Mouse (Mus musculus) heart, postnatal 36 days (tissue): ENCODE results near the gene Mtrf1. TPM values are rescaled to one million over a fixed set of nuclear protein-coding genes. Genes with fewer than 3 reads are reported as not detected.
"Not testable (repeated sequence)": the region's sequence is repeated elsewhere in the genome, so short reads cannot be mapped to it uniquely, and the experiment has no call there.

Source experiments
- DNase-seq, 2 experiments: peaks; one replicate each; pipeline ENCODE4 v3.0.0; 2021 to 2022
- intact Hi-C: fragments of 180-260 bp; cut with DNase I; formaldehyde crosslinking; loops from one replicate; pipeline ENCODE4 v1.15.1; 2025
- total RNA-seq, 2 experiments: library from RNA; stranded (reverse); gene quantifications; 2 replicates each; pipeline ENCODE4 v1.2.3; 2021

Mtrf1 gene
- total RNA-seq, 2 experiments from 2014 or later = 7.9 to 8.0 TPM

GRCm38 (mm10) chr14:79441441-79441840 lies 43.9 kb downstream of the Mtrf1 start:
- DNase-seq = no peak
- intact Hi-C loops = no loop called here

GRCm38 (mm10) chr14:79444601-79445000 lies 47.0 kb downstream of the Mtrf1 start:
- intact Hi-C loops = no loop called here
- DNase-seq = no peak

GRCm38 (mm10) chr14:79445055-79445620 lies 47.6 kb downstream of the Mtrf1 start:
- intact Hi-C loops = no loop called here
- DNase-seq = no peak

- intact Hi-C loops = loop anchor here (2.0 kb wide), 1 partner anchor 25 kb away; the partner anchor contains the start of gene Kbtbd7
- DNase-seq = peak; percentile 74 to 75
Observed at GRCm38 (mm10) chr14:79451681-79452590, 54.4 kb downstream of the Mtrf1 start, which contains the start of gene Kbtbd6. Gene Kbtbd6 (plus strand): TSS chr14:79451835.

GRCm38 (mm10) chr14:79452591-79452934 lies 55.0 kb downstream of the Mtrf1 start:
- DNase-seq, intact Hi-C loops: not testable (repeated sequence)

GRCm38 (mm10) chr14:79460401-79460800 lies 62.8 kb downstream of the Mtrf1 start:
- intact Hi-C loops = no loop called here
- DNase-seq = no peak

- no peak for DNase-seq
- intact Hi-C loops = no loop called here
Observed at GRCm38 (mm10) chr14:79460988-79461387, 63.4 kb downstream of the Mtrf1 start.

GRCm38 (mm10) chr14:79465623-79466022 lies 68.1 kb downstream of the Mtrf1 start:
- intact Hi-C loops = loop anchor here (5.0 kb wide), 1 partner anchor 343 kb away; no protein-coding TSS in a partner anchor
- no peak for DNase-seq

- intact Hi-C loops = loop anchor here (1.0 to 5.0 kb wide), 2 partner anchors 73 to 345 kb away; no protein-coding TSS in a partner anchor
- DNase-seq = peak; percentile 59 to 74
Observed at GRCm38 (mm10) chr14:79467621-79468020, 70.0 kb downstream of the Mtrf1 start.

Other genes with a start within 250 kb of the Mtrf1 start
- not detected for gene Zfp957, start 150.4 kb upstream of the Mtrf1 start, total RNA-seq
- gene Rgcc, start 96.1 kb upstream of the Mtrf1 start, total RNA-seq = 10 to 100 TPM; 54.7 to 54.8 TPM
- gene Naa16, start 7.0 kb upstream of the Mtrf1 start, total RNA-seq = 10 to 100 TPM; 10.8 to 11.2 TPM
- 10 to 100 TPM; 10.2 to 10.9 TPM for gene Kbtbd7, start 28.7 kb downstream of the Mtrf1 start, total RNA-seq
- under 1 TPM; 0.16 to 0.17 TPM for gene Kbtbd6, start 54.1 kb downstream of the Mtrf1 start, total RNA-seq
- 10 to 100 TPM; 13.8 to 17.4 TPM for gene Elf1, start 83.4 kb downstream of the Mtrf1 start, total RNA-seq
- 10 to 100 TPM; 20.7 to 22.0 TPM for gene Wbp4, start 83.7 kb downstream of the Mtrf1 start, total RNA-seq
- 10 to 100 TPM; 64.8 to 73.7 TPM for gene Sugt1, start 189.9 kb downstream of the Mtrf1 start, total RNA-seq